ENCODE assay signal across 12 mouse cellular contexts in genomic region chr6:48411193-48412092, GRCm38 (mm10). TPM values are rescaled to one million over a fixed set of nuclear protein-coding genes. Genes with fewer than 3 reads are reported as not detected.
A peak's percentile ranks its signal among the peaks of the same experiment; 100 is the strongest.
DNase-seq lines count a peak whose midpoint lies in the region; ATAC-seq and TF ChIP-seq lines count a peak whose summit lies in the region.
"Had no signal": no experiment of that assay in that cellular context is flagged by ENCODE, and none has a peak within 500 bp of the region (broad histone marks: within the 10 kb centered on the region; RNA-seq: fewer than 3 reads in every experiment).

No protein-coding gene starts in this region.

- H3K9ac ChIP-seq in kidney, embryonic 14.5 days (ENCODE audit: low read depth, low read length): no peak overlapping the region
- no peak overlapping the region for H3K9ac ChIP-seq in heart, embryonic 13.5 days
- no peak overlapping the region for H3K9ac ChIP-seq in forebrain, embryonic 11.5 days (ENCODE audit: low read length)
- H3K9ac ChIP-seq: forebrain, postnatal 0 days; midbrain, embryonic 12.5 days; neural tube, embryonic 13.5 days had no signal

- WGBS in kidney, adult 2 months: 77% methylated on average over 6 of the region's 6 CpGs
- 95% methylated on average over 6 of the region's 6 CpGs for WGBS in kidney, embryonic 14.5 days
- 58% methylated on average over 6 of the region's 6 CpGs for WGBS in heart, embryonic 13.5 days
- WGBS in large intestine, adult 2 months: 58% methylated on average over 6 of the region's 6 CpGs
- WGBS in forebrain, embryonic 11.5 days: 94% methylated on average over 6 of the region's 6 CpGs

- H3K36me3 ChIP-seq in kidney, adult 2 months (ENCODE audit: control insufficient read depth, insufficient read depth, low read length): peaks cover 3% of the 10 kb centered on the region; the same call in 1 of the 2 replicates
- H3K36me3 ChIP-seq in kidney, embryonic 14.5 days (ENCODE audit: control insufficient read depth, insufficient read depth, low read length): peaks cover 98% of the 10 kb centered on the region
- peaks cover 100% of the 10 kb centered on the region for H3K36me3 ChIP-seq in heart, embryonic 13.5 days
- peaks cover 19% of the 10 kb centered on the region; the same call in 1 of the 2 replicates for H3K36me3 ChIP-seq in forebrain, embryonic 11.5 days (ENCODE audit: control insufficient read depth, insufficient read depth, low read length)
- H3K36me3 ChIP-seq: G1E had no signal

- H3K27me3 ChIP-seq in kidney, adult 2 months (replicated peaks; ENCODE audit: control insufficient read depth, insufficient read depth, low read length): no peaks in the 10 kb centered on the region
- H3K27me3 ChIP-seq in kidney, embryonic 14.5 days (ENCODE audit: control insufficient read depth, insufficient read depth, low read length): no peaks in the 10 kb centered on the region
- H3K27me3 ChIP-seq in heart, embryonic 13.5 days (replicated peaks): no peaks in the 10 kb centered on the region
- no peaks in the 10 kb centered on the region for H3K27me3 ChIP-seq in forebrain, embryonic 11.5 days (ENCODE audit: control insufficient read depth, insufficient read depth, low read length)
- H3K27me3 ChIP-seq: midbrain, embryonic 12.5 days; neural tube, embryonic 13.5 days had no signal

- no peak for TF ChIP-seq POLR2A in kidney, adult 2 months (IDR thresholded peaks at IDR 0.05; ENCODE audit: low read depth, low read length)

- H3K4me2 ChIP-seq in kidney, embryonic 14.5 days (replicated peaks; ENCODE audit: low read depth, low read length): no peak overlapping the region
- no peak overlapping the region for H3K4me2 ChIP-seq in heart, embryonic 13.5 days
- H3K4me2 ChIP-seq in forebrain, embryonic 11.5 days (ENCODE audit: low read depth, low read length, severe bottlenecking): no peak overlapping the region
- H3K4me2 ChIP-seq: midbrain, embryonic 12.5 days; neural tube, embryonic 13.5 days had no signal

- H3K4me3 ChIP-seq in kidney, adult 2 months (ENCODE audit: insufficient read depth, low read depth, low read length): no peak overlapping the region
- no peak overlapping the region for H3K4me3 ChIP-seq in kidney, embryonic 14.5 days (ENCODE audit: low read length)
- no peak overlapping the region for H3K4me3 ChIP-seq in heart, embryonic 13.5 days
- H3K4me3 ChIP-seq in forebrain, embryonic 11.5 days (ENCODE audit: low read depth, low read length): no peak overlapping the region
- H3K4me3 ChIP-seq: midbrain, embryonic 12.5 days; neural tube, embryonic 13.5 days had no signal

- peaks cover 5% of the 10 kb centered on the region; the same call in 1 of the 2 replicates for H3K4me1 ChIP-seq in kidney, adult 2 months (ENCODE audit: control insufficient read depth, insufficient read depth, low read length)
- H3K4me1 ChIP-seq in kidney, embryonic 14.5 days (ENCODE audit: control insufficient read depth, insufficient read depth, low read length): no peaks in the 10 kb centered on the region
- peaks cover 20% of the 10 kb centered on the region for H3K4me1 ChIP-seq in heart, embryonic 13.5 days
- H3K4me1 ChIP-seq in forebrain, embryonic 11.5 days (replicated peaks; ENCODE audit: control insufficient read depth, insufficient read depth, low read length): no peaks in the 10 kb centered on the region
- H3K4me1 ChIP-seq: midbrain, embryonic 12.5 days; neural tube, embryonic 13.5 days had no signal

- no peaks in the 10 kb centered on the region for H3K9me3 ChIP-seq in kidney, embryonic 14.5 days (ENCODE audit: control insufficient read depth, low read length)
- H3K9me3 ChIP-seq in heart, embryonic 13.5 days: no peaks in the 10 kb centered on the region
- no peaks in the 10 kb centered on the region for H3K9me3 ChIP-seq in forebrain, embryonic 11.5 days (ENCODE audit: control insufficient read depth, low read length)
- H3K9me3 ChIP-seq: G1E; midbrain, embryonic 12.5 days; neural tube, embryonic 13.5 days had no signal

- DNase-seq in adrenal gland, adult (ENCODE audit: inconsistent age in 2 of 2, low spot score in 1 of 2): peak; percentile 62 to 84
- DNase-seq in adrenal gland, adult 2 months: no peak
- DNase-seq in kidney, adult 2 months: peak; percentile 40
- peak; percentile 60 for DNase-seq in large intestine, adult 2 months (ENCODE audit: low read depth, low spot score)
- DNase-seq in retina, postnatal 1 day: no peak
- no peak for DNase-seq in forebrain, embryonic 11.5 days (ENCODE audit: low spot score)
- DNase-seq: forebrain, postnatal 0 days had no signal

- TF ChIP-seq CTCF in kidney, adult 2 months (conservative IDR thresholded peaks at IDR 0.05; ENCODE audit: insufficient read depth, insufficient read length, low read depth, low read length): no peak

- no peak for ATAC-seq in kidney, embryonic 14.5 days (ENCODE audit: low FRiP score, low TSS enrichment)
- no peak for ATAC-seq in heart, embryonic 13.5 days (ENCODE audit: extremely low read depth, insufficient number of reproducible peaks, low FRiP score, low TSS enrichment)
- no peak for ATAC-seq in forebrain, embryonic 11.5 days (replicated peaks; ENCODE audit: low FRiP score)
- ATAC-seq: forebrain, postnatal 0 days had no signal

- peak overlapping the region; percentile 5; the same call in 1 of the 2 replicates for H3K27ac ChIP-seq in kidney, adult 2 months (ENCODE audit: insufficient read depth, low read depth, low read length)
- H3K27ac ChIP-seq in kidney, embryonic 14.5 days (ENCODE audit: low read depth, low read length): no peak overlapping the region
- peak overlapping the region; percentile 72 for H3K27ac ChIP-seq in heart, embryonic 13.5 days (replicated peaks)
- no peak overlapping the region for H3K27ac ChIP-seq in forebrain, embryonic 11.5 days (ENCODE audit: low read depth, low read length)
- H3K27ac ChIP-seq: midbrain, embryonic 12.5 days; neural tube, embryonic 13.5 days had no signal

RNA-seq across cellular contexts. Expression of gene Krba1, which starts 16.1 kb away (rescaled TPM):
- total RNA-seq in adrenal gland, adult 2 months (2021): 10 to 100 TPM; 30.9 to 31.3 TPM
- 42.5 and 55.2 TPM in 2 replicates for polyA plus RNA-seq in adrenal gland, adult 2 months (2012; rRNA removed)
- 16.7 and 22.1 TPM in 2 replicates for polyA plus RNA-seq in kidney, adult 2 months (2012; rRNA removed)
- 16.0 and 23.4 TPM in 2 replicates for polyA plus RNA-seq in kidney, embryonic 14.5 days (2014; fragmentation: Nextera tagmentation; extraction: Ambion mirVana)
- 15.4 and 17.8 TPM in 2 replicates for polyA plus RNA-seq in heart, embryonic 13.5 days (2015; fragmentation: Nextera tagmentation; extraction: Ambion mirVana)
- 11.4 and 11.6 TPM in 2 replicates for polyA plus RNA-seq in large intestine, adult 2 months (2012; rRNA removed)
- 23.5 and 23.8 TPM in 2 replicates for polyA plus RNA-seq in forebrain, embryonic 11.5 days (2014; fragmentation: Nextera tagmentation; extraction: Ambion mirVana)
- polyA plus RNA-seq: G1E had no signal

RNA-seq across cellular contexts. Expression of gene Zfp467, which starts 34.2 kb away (rescaled TPM):
- total RNA-seq in adrenal gland, adult 2 months (2021): 10 to 100 TPM; 47.3 to 53.6 TPM
- 119 and 124 TPM in 2 replicates for polyA plus RNA-seq in adrenal gland, adult 2 months (2012; rRNA removed)
- polyA plus RNA-seq in kidney, adult 2 months (2012; rRNA removed): 67.0 and 80.0 TPM in 2 replicates
- polyA plus RNA-seq in kidney, embryonic 14.5 days (2014; fragmentation: Nextera tagmentation; extraction: Ambion mirVana): 27.8 and 31.4 TPM in 2 replicates
- 16.1 and 20.8 TPM in 2 replicates for polyA plus RNA-seq in heart, embryonic 13.5 days (2015; fragmentation: Nextera tagmentation; extraction: Ambion mirVana)
- 13.2 and 19.4 TPM in 2 replicates for polyA plus RNA-seq in large intestine, adult 2 months (2012; rRNA removed)
- polyA plus RNA-seq in forebrain, embryonic 11.5 days (2014; fragmentation: Nextera tagmentation; extraction: Ambion mirVana): 17.5 and 19.6 TPM in 2 replicates

RNA-seq across cellular contexts. Expression of gene Sspo, which starts 36.6 kb away (rescaled TPM):
- total RNA-seq in adrenal gland, adult 2 months (2021): 1 to 10 TPM; 2.7 to 3.5 TPM
- polyA plus RNA-seq in adrenal gland, adult 2 months (2012; rRNA removed): 8.4 and 12.3 TPM in 2 replicates
- polyA plus RNA-seq in kidney, adult 2 months (2012; rRNA removed): 1.5 and 1.9 TPM in 2 replicates
- 0.17 and 0.53 TPM in 2 replicates for polyA plus RNA-seq in kidney, embryonic 14.5 days (2014; fragmentation: Nextera tagmentation; extraction: Ambion mirVana)
- polyA plus RNA-seq in heart, embryonic 13.5 days (2015; fragmentation: Nextera tagmentation; extraction: Ambion mirVana): 0.22 and 0.27 TPM in 2 replicates
- 1.0 and 1.1 TPM in 2 replicates for polyA plus RNA-seq in large intestine, adult 2 months (2012; rRNA removed)
- polyA plus RNA-seq in forebrain, embryonic 11.5 days (2014; fragmentation: Nextera tagmentation; extraction: Ambion mirVana): 0.05 and 0.29 TPM in 2 replicates
- polyA plus RNA-seq: G1E had no signal

Comparison
In these comparisons a context has a peak if more than half of its experiments do, and no peak if none do; other contexts are left out.
1. DNase-seq: peak in adrenal gland, adult (2 of 2), kidney, adult 2 months (single experiment) and large intestine, adult 2 months (single experiment); none in adrenal gland, adult 2 months (single experiment), retina, postnatal 1 day (single experiment) and forebrain, embryonic 11.5 days (single experiment).
2. H3K27ac ChIP-seq: peak in kidney, adult 2 months (single experiment) and heart, embryonic 13.5 days (single experiment); none in kidney, embryonic 14.5 days (single experiment) and forebrain, embryonic 11.5 days (single experiment).